Comparison of ENCODE assay signal across 25 mouse cellular contexts in genomic region chr8:12933765-12934164, GRCm38 (mm10).
DNase-seq lines count a peak whose midpoint lies in the region; ATAC-seq and TF ChIP-seq lines count a peak whose summit lies in the region.
"Had no signal": no experiment of that assay in that cellular context is flagged by ENCODE, and none has a peak within 500 bp of the region (broad histone marks: within the 10 kb centered on the region; RNA-seq: fewer than 3 reads in every experiment).

No protein-coding gene starts in this region.

- no peak; the same call in 1 of the 2 replicates for TF ChIP-seq POLR2A in small intestine, adult 2 months (IDR thresholded peaks at IDR 0.05; ENCODE audit: low read depth, low read length)

- no peaks in the 10 kb centered on the region for H3K9me3 ChIP-seq in kidney, embryonic 15.5 days (replicated peaks)
- H3K9me3 ChIP-seq: embryonic facial prominence, embryonic 13.5 days; forebrain, embryonic 12.5 days; heart, embryonic 13.5 days; hindbrain, embryonic 12.5 days; limb, embryonic 13.5 days; liver, embryonic 12.5 days; midbrain, embryonic 12.5 days; neural tube, embryonic 15.5 days had no signal

- DNase-seq in kidney, postnatal 10 days = no peak
- peak; percentile 16 for DNase-seq in A20 (ENCODE audit: low read depth, low spot score)
- no peak for DNase-seq in adrenal gland, adult 18-20 months (ENCODE audit: low spot score in 2 of 2)
- no peak for DNase-seq in ovary, postnatal 36 days (ENCODE audit: low spot score)
- DNase-seq: adrenal gland, postnatal 14 days; cerebellum, adult 2 months; cerebellum, postnatal 25 days; embryo, embryonic 11 days; gastrocnemius, postnatal 10 days; heart, adult 18-20 months; heart, postnatal 14 days; kidney, adult 9 months; lung, adult 2 months had no signal

- no peak overlapping the region for H3K4me2 ChIP-seq in kidney, embryonic 15.5 days
- H3K4me2 ChIP-seq: embryonic facial prominence, embryonic 13.5 days; forebrain, embryonic 12.5 days; heart, embryonic 13.5 days; hindbrain, embryonic 12.5 days; limb, embryonic 13.5 days; liver, embryonic 12.5 days; midbrain, embryonic 12.5 days; neural tube, embryonic 15.5 days had no signal

- H3K4me1 ChIP-seq in kidney, embryonic 15.5 days = peaks cover 63% of the 10 kb centered on the region
- H3K4me1 ChIP-seq in small intestine, adult 2 months (ENCODE audit: control insufficient read depth, insufficient read depth, insufficient read length, low read length) = peaks cover 4% of the 10 kb centered on the region
- H3K4me1 ChIP-seq: liver, embryonic 12.5 days had no signal

- ATAC-seq in kidney, embryonic 15.5 days (replicated peaks; ENCODE audit: low FRiP score) = peak; percentile 7; the same call in 1 of the 2 replicates
- ATAC-seq in granulocyte monocyte progenitor cell, adult 5-6 weeks (replicated peaks; ENCODE audit: poor library complexity, severe bottlenecking) = peak; percentile 73
- ATAC-seq: liver, embryonic 12.5 days had no signal

- H3K36me3 ChIP-seq in kidney, embryonic 15.5 days = no peaks in the 10 kb centered on the region
- H3K36me3 ChIP-seq in small intestine, adult 2 months (ENCODE audit: control insufficient read depth, insufficient read depth, low read length) = no peaks in the 10 kb centered on the region
- H3K36me3 ChIP-seq: embryonic facial prominence, embryonic 13.5 days; heart, embryonic 13.5 days; hindbrain, embryonic 12.5 days; limb, embryonic 13.5 days; liver, embryonic 12.5 days; midbrain, embryonic 12.5 days; neural tube, embryonic 15.5 days had no signal

- TF ChIP-seq CTCF in small intestine, adult 2 months (IDR thresholded peaks at IDR 0.05; ENCODE audit: extremely low read depth, insufficient read length, insufficient replicate concordance, low read depth, low read length) = no peak

- WGBS in kidney, embryonic 15.5 days = 60% methylated on average over 3 of the region's 3 CpGs
- WGBS in small intestine, adult 2 months = 33% methylated on average over 3 of the region's 3 CpGs

- H3K9ac ChIP-seq in kidney, embryonic 15.5 days = no peak overlapping the region
- H3K9ac ChIP-seq: embryonic facial prominence, embryonic 13.5 days; forebrain, embryonic 12.5 days; heart, embryonic 13.5 days; hindbrain, embryonic 12.5 days; limb, embryonic 13.5 days; liver, embryonic 12.5 days; midbrain, embryonic 12.5 days; neural tube, embryonic 15.5 days had no signal

- no peaks in the 10 kb centered on the region for H3K27me3 ChIP-seq in kidney, embryonic 15.5 days
- no peaks in the 10 kb centered on the region for H3K27me3 ChIP-seq in small intestine, adult 2 months (ENCODE audit: control insufficient read depth, insufficient read depth, low read length)
- H3K27me3 ChIP-seq: embryonic facial prominence, embryonic 13.5 days; forebrain, embryonic 12.5 days; heart, embryonic 13.5 days; hindbrain, embryonic 12.5 days; limb, embryonic 13.5 days; midbrain, embryonic 12.5 days; neural tube, embryonic 15.5 days had no signal

- H3K4me3 ChIP-seq in kidney, embryonic 15.5 days (replicated peaks) = no peak overlapping the region
- no peak overlapping the region for H3K4me3 ChIP-seq in small intestine, adult 2 months (ENCODE audit: low read depth, low read length)
- H3K4me3 ChIP-seq: embryonic facial prominence, embryonic 13.5 days; erythroblast, embryonic 14.5 days; forebrain, embryonic 12.5 days; heart, embryonic 13.5 days; hindbrain, embryonic 12.5 days; limb, embryonic 13.5 days; liver, embryonic 12.5 days; midbrain, embryonic 12.5 days; neural tube, embryonic 15.5 days had no signal

- H3K27ac ChIP-seq in kidney, embryonic 15.5 days = peak overlapping the region; percentile 58
- H3K27ac ChIP-seq in small intestine, adult 2 months (ENCODE audit: insufficient read depth, low read depth, low read length) = peak overlapping the region; percentile 55
- H3K27ac ChIP-seq: embryonic facial prominence, embryonic 13.5 days; forebrain, embryonic 12.5 days; heart, embryonic 13.5 days; hindbrain, embryonic 12.5 days; limb, embryonic 13.5 days; liver, embryonic 12.5 days; midbrain, embryonic 12.5 days; neural tube, embryonic 15.5 days had no signal
